Mouse (Mus musculus) forebrain, postnatal 0 days (tissue): ENCODE results near the gene Gm17535. TPM values are rescaled to one million over a fixed set of nuclear protein-coding genes. Genes with fewer than 3 reads are reported as not detected.
"Not testable (repeated sequence)": the region's sequence is repeated elsewhere in the genome, so short reads cannot be mapped to it uniquely, and the experiment has no call there.

ENCODE experiments used
- ATAC-seq: fragments of 200-750 bp; cut with Nextera tagmentation; 2 replicates; pipeline ENCODE4 v1.8.0; 2017; ENCODE audit warnings: mild to moderate bottlenecking, moderate library complexity
- DNase-seq: peaks from one replicate; pipeline ENCODE4 v3.0.0-alpha.2; 2015
- H3K27ac ChIP-seq: fragments of 300-500 bp; sonication (generic); 2 replicates; pipeline ENCODE4 v1.5.1; 2014; ENCODE audit warnings: low read depth, mild to moderate bottlenecking, antibody characterized with exemption, low read length, moderate library complexity, mixed read lengths
- H3K27me3 ChIP-seq: fragments of 300-500 bp; sonication (generic); 2 replicates; pipeline ENCODE4 v1.6.1; 2014; ENCODE audit warnings: mild to moderate bottlenecking, low read length, mixed read lengths; ENCODE audit not compliant: insufficient read depth
- H3K36me3 ChIP-seq: fragments of 300-500 bp; sonication (generic); 2 replicates; pipeline ENCODE4 v1.6.1; 2014; ENCODE audit warnings: mild to moderate bottlenecking, moderate library complexity; ENCODE audit not compliant: insufficient read depth
- H3K4me1 ChIP-seq: fragments of 300-500 bp; sonication (generic); 2 replicates; pipeline ENCODE4 v1.6.1; 2014; ENCODE audit warnings: antibody characterized with exemption; ENCODE audit not compliant: insufficient read depth
- H3K4me2 ChIP-seq: fragments of 300-500 bp; sonication (generic); 2 replicates; pipeline ENCODE4 v1.6.1; 2014; ENCODE audit warnings: low read depth, mild to moderate bottlenecking, moderate library complexity
- H3K4me3 ChIP-seq: fragments of 300-500 bp; sonication (generic); 2 replicates; pipeline ENCODE4 v1.5.1; 2014; ENCODE audit warnings: low read depth, low read length, mixed read lengths
- H3K9ac ChIP-seq: fragments of 300-500 bp; sonication (generic); 2 replicates; pipeline ENCODE4 v1.6.1; 2014; ENCODE audit warnings: mild to moderate bottlenecking
- H3K9me3 ChIP-seq: fragments of 300-500 bp; sonication (generic); 2 replicates; pipeline ENCODE4 v1.6.1; 2016; ENCODE audit warnings: low read length
- WGBS: fragments of 180-500 bp; shearing (Covaris S2); extraction: QIAGEN DNeasy Blood & Tissue Kit; methylation state at CpG from one replicate; pipeline ENCODE4 v1.1.7; 2014; 5-methylcytosine and 5-hydroxymethylcytosine counted together
- polyA plus RNA-seq: library from polyadenylated mRNA; unstranded; fragments of >200 nt; fragmentation: Nextera tagmentation; extraction: Ambion mirVana; gene quantifications from 2 replicates; pipeline ENCODE4 v1.2.1, GENCODE M21; 2015
- total RNA-seq: library from RNA; depleted of rRNA; stranded (reverse); fragments of >200 nt; gene quantifications from 2 replicates; pipeline ENCODE4 v1.2.3, GENCODE M21; 2014

Gene Gm17535
- total and polyA plus RNA-seq, 2 experiments from 2014 or later = not detected

GRCm38 (mm10) chr9:3012733-3013279 lies 21.6 kb upstream of the Gm17535 start, which contains the start of gene Gm10721:
Gene Gm10721 (plus strand): TSS chr9:3013140.
- not testable (repeated sequence) for H3K36me3 ChIP-seq, H3K4me3 ChIP-seq, H3K27me3 ChIP-seq, H3K4me1 ChIP-seq, ATAC-seq, H3K9ac ChIP-seq, H3K9me3 ChIP-seq, H3K4me2 ChIP-seq, DNase-seq, H3K27ac ChIP-seq
- WGBS = no CpG with 5 or more reads among the region's 11 CpGs

GRCm38 (mm10) chr9:3015354-3015753 lies 19.0 kb upstream of the Gm17535 start, which contains the start of gene Gm10720:
Gene Gm10720 (plus strand): TSS chr9:3015654.
- H3K9ac ChIP-seq, H3K27me3 ChIP-seq, H3K27ac ChIP-seq, H3K36me3 ChIP-seq, H3K9me3 ChIP-seq, DNase-seq, ATAC-seq, H3K4me2 ChIP-seq, H3K4me3 ChIP-seq, H3K4me1 ChIP-seq: not testable (repeated sequence)
- WGBS = 67% methylated on average over 4 of the region's 9 CpGs

- not testable (repeated sequence) for H3K27ac ChIP-seq, ATAC-seq
Measured at GRCm38 (mm10) chr9:3015896-3016295, 18.5 kb upstream of the Gm17535 start.

GRCm38 (mm10) chr9:3017108-3017507 lies 17.3 kb upstream of the Gm17535 start, which contains the start of gene Gm10719:
Gene Gm10719 (plus strand): TSS chr9:3017408.
- not testable (repeated sequence) for H3K27ac ChIP-seq, H3K36me3 ChIP-seq, H3K4me3 ChIP-seq, H3K4me2 ChIP-seq, DNase-seq, H3K9ac ChIP-seq, H3K4me1 ChIP-seq, ATAC-seq, H3K27me3 ChIP-seq, H3K9me3 ChIP-seq
- WGBS = no CpG with 5 or more reads among the region's 9 CpGs

More at GRCm38 (mm10) chr9:3015896-3016295, 18.5 kb upstream of the Gm17535 start:
- H3K4me1 ChIP-seq, H3K9ac ChIP-seq, H3K4me2 ChIP-seq, H3K9me3 ChIP-seq, H3K27me3 ChIP-seq, H3K4me3 ChIP-seq, H3K36me3 ChIP-seq, DNase-seq: not testable (repeated sequence)
- 83% methylated on average over 4 of the region's 6 CpGs for WGBS

GRCm38 (mm10) chr9:3018944-3019343 lies 15.5 kb upstream of the Gm17535 start:
- DNase-seq, H3K36me3 ChIP-seq, ATAC-seq, H3K9ac ChIP-seq, H3K4me2 ChIP-seq, H3K9me3 ChIP-seq, H3K27ac ChIP-seq, H3K4me3 ChIP-seq, H3K27me3 ChIP-seq, H3K4me1 ChIP-seq: not testable (repeated sequence)
- WGBS = 71% methylated on average over 7 of the region's 9 CpGs

GRCm38 (mm10) chr9:3019835-3020727 lies 14.3 kb upstream of the Gm17535 start:
- not testable (repeated sequence) for H3K27me3 ChIP-seq, H3K4me1 ChIP-seq, H3K27ac ChIP-seq, H3K36me3 ChIP-seq, H3K4me2 ChIP-seq, H3K4me3 ChIP-seq, DNase-seq, H3K9ac ChIP-seq, H3K9me3 ChIP-seq
- WGBS = 82% methylated on average over 11 of the region's 19 CpGs
- ATAC-seq = peak; percentile 55; the same call in 1 of the 2 replicates

- H3K9me3 ChIP-seq, H3K4me2 ChIP-seq, H3K27ac ChIP-seq, ATAC-seq, H3K27me3 ChIP-seq, H3K9ac ChIP-seq, H3K4me3 ChIP-seq, H3K36me3 ChIP-seq, H3K4me1 ChIP-seq: not testable (repeated sequence)
- peak; percentile 0 for DNase-seq
- WGBS = 72% methylated on average over 9 of the region's 13 CpGs
Measured at GRCm38 (mm10) chr9:3022316-3023008, 11.9 kb upstream of the Gm17535 start.

GRCm38 (mm10) chr9:3023312-3023984 lies 11.0 kb upstream of the Gm17535 start, which contains the start of gene Gm10718:
Gene Gm10718 (plus strand): TSS chr9:3023547.
- H3K9ac ChIP-seq, H3K27ac ChIP-seq, H3K36me3 ChIP-seq, H3K27me3 ChIP-seq, ATAC-seq, H3K4me3 ChIP-seq, H3K4me1 ChIP-seq, H3K4me2 ChIP-seq, H3K9me3 ChIP-seq, DNase-seq: not testable (repeated sequence)
- 78% methylated on average over 9 of the region's 13 CpGs for WGBS

- not testable (repeated sequence) for DNase-seq, H3K9me3 ChIP-seq, H3K27ac ChIP-seq, H3K4me1 ChIP-seq, ATAC-seq, H3K27me3 ChIP-seq, H3K9ac ChIP-seq, H3K36me3 ChIP-seq, H3K4me3 ChIP-seq, H3K4me2 ChIP-seq
- WGBS = 74% methylated on average over 15 of the region's 16 CpGs
Measured at GRCm38 (mm10) chr9:3023985-3024648, 10.3 kb upstream of the Gm17535 start.
